Mouse (Mus musculus): ENCODE measurements around the gene Ttc7b. TPM values are rescaled to one million over a fixed set of nuclear protein-coding genes. Genes with fewer than 3 reads are reported as not detected.
A peak's percentile ranks its signal among the peaks of the same experiment; 100 is the strongest.

The Ttc7b gene
- polyA plus RNA-seq, 1 experiment from 2014 or later, result 6.3 TPM

DNA sequence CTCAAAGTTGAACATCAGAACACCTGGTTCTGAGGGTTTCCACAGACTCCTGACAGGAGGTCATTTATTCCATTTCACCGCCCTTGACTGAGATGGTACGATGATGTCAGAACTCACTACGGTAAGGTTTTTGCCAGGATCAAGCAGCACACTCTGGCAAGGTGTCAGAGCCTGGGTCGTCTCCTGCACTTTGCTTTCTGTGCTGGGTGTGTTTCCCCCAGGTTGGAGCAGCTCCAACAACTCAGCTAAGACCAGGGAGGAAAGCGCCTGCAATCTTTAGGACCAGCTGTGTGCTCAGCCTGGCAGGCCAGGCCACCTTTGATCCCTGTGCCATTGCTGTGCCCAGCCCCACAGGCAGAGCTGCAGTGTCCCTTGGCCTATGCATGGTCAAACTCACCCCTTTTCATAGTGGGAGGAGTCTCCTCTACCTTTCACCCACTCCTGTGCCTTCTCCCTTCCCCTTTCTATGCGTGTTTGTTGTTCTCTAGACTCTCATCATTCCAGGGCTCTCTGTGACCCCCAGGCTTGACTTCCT, 98.3 kb downstream of the Ttc7b start:
- no peak overlapping the region for H3K27ac ChIP-seq
- ATAC-seq, result no peak
- WGBS, result 82% methylated on average over 6 of the region's 6 CpGs
- no peaks in the 10 kb centered on the region for H3K9me3 ChIP-seq
- H3K9ac ChIP-seq (replicated peaks), result no peak overlapping the region
- H3K36me3 ChIP-seq, result no peaks in the 10 kb centered on the region
- H3K27me3 ChIP-seq, result no peaks in the 10 kb centered on the region
- H3K4me3 ChIP-seq (replicated peaks), result no peak overlapping the region
- H3K4me2 ChIP-seq (replicated peaks), result no peak overlapping the region
- peaks cover 11% of the 10 kb centered on the region for H3K4me1 ChIP-seq (replicated peaks)

DNA sequence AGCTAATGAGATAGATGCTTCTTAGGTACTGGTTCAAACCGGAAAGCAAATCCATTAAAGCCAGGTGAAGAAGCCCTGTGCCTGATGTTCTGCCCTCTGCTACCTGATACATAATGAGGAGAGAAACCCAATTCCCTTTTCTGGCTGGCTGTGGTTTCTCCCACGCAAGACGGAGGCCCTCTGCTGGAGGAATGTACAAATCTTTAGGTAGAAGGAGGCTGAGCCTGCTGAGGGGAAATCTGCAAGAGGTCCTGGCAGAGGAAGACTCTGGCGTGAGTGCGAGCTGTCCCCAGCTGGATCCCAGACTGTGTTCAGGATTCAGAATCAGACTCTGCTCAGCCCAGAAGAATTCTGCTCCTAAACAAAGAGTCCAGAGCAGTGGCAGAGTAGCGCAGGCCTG, 99.1 kb downstream of the Ttc7b start:
- Histone ChIP-seq H3K36me3 (no peaks in the 10 kb centered on the region), H3K27ac (0 out of 2 replicates have a peak overlapping the region, but pooled peaks have one; percentile 36)

DNA sequence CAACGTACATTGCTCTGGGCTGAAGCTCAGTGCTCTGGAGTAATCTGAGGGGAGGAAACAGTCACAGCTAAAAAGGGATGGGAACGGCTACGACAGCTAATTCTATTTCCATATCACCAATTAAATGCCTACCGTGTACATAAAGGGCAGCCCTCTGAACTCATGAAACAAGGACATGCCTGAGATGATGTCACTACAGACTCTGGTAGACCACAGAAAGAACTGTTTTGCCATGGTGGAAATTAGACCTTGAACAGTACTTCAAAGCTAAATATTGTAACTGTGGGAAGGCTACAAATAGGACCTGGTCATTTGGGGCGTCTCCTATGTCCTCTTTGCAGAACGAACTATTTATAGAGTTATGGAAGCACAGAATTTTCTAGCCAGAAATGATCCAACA, 99.7 kb downstream of the Ttc7b start:
- no peak for ATAC-seq
- H3K27me3 ChIP-seq, result no peaks in the 10 kb centered on the region

More for the DNA sequence above, 99.1 kb downstream of the Ttc7b start:
- 55% methylated on average over 6 of the region's 6 CpGs for WGBS
- Histone ChIP-seq H3K4me2 (replicated peaks) (no peak overlapping the region), H3K4me1 (replicated peaks) (peaks cover 11% of the 10 kb centered on the region), H3K9me3 (no peaks in the 10 kb centered on the region), H3K9ac (replicated peaks) (no peak overlapping the region), H3K27me3 (no peaks in the 10 kb centered on the region), H3K4me3 (replicated peaks) (no peak overlapping the region)
- peak; percentile 66 for ATAC-seq

DNA sequence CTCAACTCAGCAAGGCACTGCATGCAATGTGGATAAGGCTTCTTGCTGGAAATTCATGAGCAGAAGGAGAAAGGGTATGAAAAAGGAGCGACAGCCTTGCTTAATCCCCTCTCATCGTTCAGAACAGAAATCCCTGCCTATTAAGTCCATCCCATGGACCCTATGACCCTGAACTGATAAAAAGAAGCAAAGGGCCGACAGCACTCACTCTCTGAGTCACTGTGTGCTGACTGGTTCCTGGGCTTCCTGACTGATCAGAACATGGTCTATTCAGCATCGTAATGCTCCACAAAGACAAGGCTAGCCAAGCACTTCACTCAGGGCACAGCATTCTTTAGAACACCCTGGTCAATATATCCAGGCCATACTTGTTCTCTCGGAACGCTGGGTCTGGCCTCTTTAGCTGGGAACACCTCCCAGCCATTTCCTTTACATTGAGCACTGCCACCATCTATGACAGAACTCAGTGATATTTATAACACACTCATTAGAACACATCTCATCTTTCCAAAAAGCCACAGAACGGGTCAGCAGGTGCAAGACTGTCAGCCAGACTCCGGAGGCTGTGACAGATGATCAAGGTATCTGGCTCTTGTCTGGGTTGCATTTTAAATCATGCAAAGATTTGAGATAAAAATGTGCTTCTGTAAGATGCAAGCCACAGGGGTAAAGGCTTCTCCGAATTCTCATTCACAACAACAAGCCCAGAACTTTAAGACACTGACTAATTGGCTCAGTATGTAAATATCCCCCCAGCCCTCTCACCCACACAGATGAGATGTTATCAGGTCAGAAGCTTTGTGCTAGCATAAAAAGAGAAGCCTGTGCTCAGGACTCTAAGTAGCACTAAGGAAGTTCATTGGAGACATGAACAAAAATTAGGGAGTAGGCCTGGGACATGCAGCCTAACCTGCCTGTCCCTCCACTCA, 100.4 kb downstream of the Ttc7b start:
- Histone ChIP-seq H3K4me1 (replicated peaks) (peaks cover 11% of the 10 kb centered on the region), H3K36me3 (no peaks in the 10 kb centered on the region), H3K9ac (replicated peaks) (no peak overlapping the region), H3K4me2 (replicated peaks) (no peak overlapping the region), H3K27me3 (no peaks in the 10 kb centered on the region), H3K9me3 (no peaks in the 10 kb centered on the region), H3K27ac (peak overlapping the region; percentile 20; the same call in 1 of the 2 replicates), H3K4me3 (replicated peaks) (no peak overlapping the region)
- ATAC-seq, result peak; percentile 56; the same call in 1 of the 2 replicates
- 58% methylated on average over 9 of the region's 9 CpGs for whole genome bisulfite sequencing

More for the DNA sequence above, 99.7 kb downstream of the Ttc7b start:
- no peak overlapping the region for H3K27ac ChIP-seq
- H3K4me2 ChIP-seq (replicated peaks), result no peak overlapping the region
- no peak overlapping the region for H3K9ac ChIP-seq (replicated peaks)
- 82% methylated on average over 6 of the region's 6 CpGs for WGBS
- H3K9me3 ChIP-seq, result no peaks in the 10 kb centered on the region
- H3K4me1 ChIP-seq (replicated peaks), result peaks cover 11% of the 10 kb centered on the region
- H3K4me3 ChIP-seq (replicated peaks), result no peak overlapping the region
- H3K36me3 ChIP-seq, result no peaks in the 10 kb centered on the region

DNA sequence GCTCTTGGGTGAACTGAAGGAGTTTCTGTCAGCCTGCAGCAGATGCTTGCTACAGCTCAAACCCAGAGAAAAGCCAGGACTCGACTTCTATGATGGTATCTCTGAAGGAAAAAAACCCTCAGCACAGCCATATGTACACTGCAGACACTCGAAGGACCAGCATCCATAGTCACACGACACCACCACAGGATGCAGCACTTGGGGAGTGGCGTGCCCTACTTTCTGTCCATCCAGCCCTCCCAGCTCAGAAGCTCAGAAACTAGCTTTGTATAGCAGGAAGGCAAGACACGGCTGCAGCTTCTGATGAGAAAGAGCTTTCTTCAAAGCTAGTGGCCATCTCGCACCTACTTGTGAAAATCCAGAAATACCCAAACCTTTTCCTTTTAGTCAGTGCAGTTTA, 104.8 kb downstream of the Ttc7b start:
- 84% methylated on average over 6 of the region's 6 CpGs for WGBS
- ATAC-seq, result no peak

DNA sequence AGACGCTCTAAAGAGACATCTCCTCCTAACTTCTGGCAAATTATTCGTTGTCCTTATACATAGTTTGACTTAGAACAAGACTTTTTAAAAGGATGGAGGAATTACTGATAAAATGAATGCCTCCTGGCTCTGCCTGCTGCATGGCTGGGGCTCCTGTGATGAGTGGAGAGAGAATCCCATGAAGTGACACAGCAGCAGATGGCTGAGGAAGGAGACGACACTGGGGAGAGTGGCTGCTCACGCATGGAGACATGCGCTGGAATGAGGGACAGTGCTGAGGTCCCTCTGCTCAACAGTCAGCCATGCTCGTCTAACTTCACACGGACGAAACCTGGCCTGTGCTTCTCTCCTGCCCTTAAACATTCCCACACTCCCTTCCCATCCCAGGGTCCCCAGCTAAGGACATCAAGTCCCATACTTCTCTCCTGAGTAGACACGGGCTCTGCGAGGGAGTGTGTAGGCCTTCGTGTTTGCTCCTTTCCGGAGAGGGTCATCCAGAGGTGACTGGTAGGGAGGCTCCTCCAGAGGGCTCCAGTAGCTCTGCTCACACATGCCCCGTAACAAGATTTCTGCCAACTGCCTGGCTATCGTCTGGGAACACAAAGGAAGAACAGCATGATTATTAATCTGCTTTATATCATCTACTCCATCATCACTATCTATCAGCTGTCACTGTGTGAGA, 105.8 kb downstream of the Ttc7b start:
- H3K4me2 ChIP-seq (replicated peaks), result no peak overlapping the region
- H3K36me3 ChIP-seq, result peaks cover 23% of the 10 kb centered on the region
- H3K27ac ChIP-seq, result no peak overlapping the region
- H3K4me1 ChIP-seq (replicated peaks), result peaks cover 3% of the 10 kb centered on the region; the same call in 1 of the 2 replicates
- no peak overlapping the region for H3K9ac ChIP-seq (replicated peaks)
- WGBS, result 89% methylated on average over 14 of the region's 14 CpGs
- no peaks in the 10 kb centered on the region for H3K9me3 ChIP-seq
- no peaks in the 10 kb centered on the region for H3K27me3 ChIP-seq
- no peak overlapping the region for H3K4me3 ChIP-seq (replicated peaks)
- no peak for ATAC-seq

More for the DNA sequence above, 104.8 kb downstream of the Ttc7b start:
- Histone ChIP-seq H3K4me1 (replicated peaks) (peaks cover 11% of the 10 kb centered on the region), H3K4me3 (replicated peaks) (no peak overlapping the region), H3K4me2 (replicated peaks) (no peak overlapping the region), H3K9me3 (no peaks in the 10 kb centered on the region), H3K9ac (replicated peaks) (no peak overlapping the region), H3K27me3 (no peaks in the 10 kb centered on the region), H3K27ac (no peak overlapping the region), H3K36me3 (peaks cover 23% of the 10 kb centered on the region)

DNA sequence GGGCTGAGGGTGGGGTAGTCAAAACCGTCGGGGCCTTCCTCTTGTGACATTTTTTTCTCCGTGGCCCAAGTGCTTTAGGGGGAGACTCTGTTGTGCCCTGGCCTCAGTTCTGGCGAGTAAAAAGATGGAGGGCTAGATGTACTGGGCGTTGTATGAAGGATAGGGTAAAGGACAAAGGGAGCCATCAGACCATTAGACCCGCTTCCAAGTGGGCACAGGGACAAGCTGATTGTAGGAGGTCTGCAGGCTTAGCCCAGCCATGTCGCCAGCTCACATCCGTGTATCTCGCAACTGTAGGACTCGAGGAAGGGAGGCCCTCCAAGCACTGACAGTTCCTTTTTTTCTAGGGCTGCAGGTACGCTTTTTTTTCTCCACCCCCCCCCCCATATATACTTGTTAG, 111.9 kb downstream of the Ttc7b start:
- no peak for ATAC-seq

DNA sequence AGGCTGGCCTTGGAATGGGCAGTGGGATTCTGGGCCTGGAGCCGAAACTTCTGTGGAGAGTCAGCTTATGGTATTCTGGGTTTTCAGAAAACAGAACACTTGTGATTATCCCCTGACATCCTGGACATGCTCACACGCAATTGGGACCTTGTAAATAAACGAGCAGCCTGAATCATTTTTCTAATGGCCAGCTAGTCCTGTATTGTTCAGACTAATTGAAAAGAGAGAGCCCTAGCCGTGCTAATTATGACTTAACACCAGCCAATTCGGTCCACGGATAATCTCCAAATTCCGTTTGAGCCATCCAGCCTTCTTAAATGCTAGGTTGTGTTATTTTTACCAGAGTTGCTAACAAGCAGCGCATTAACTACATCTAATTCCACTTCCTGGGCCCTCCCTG, 112.5 kb downstream of the Ttc7b start:
- no peak for ATAC-seq
- 0 out of 2 replicates have a peak overlapping the region, but pooled peaks have one; percentile 25 for H3K27ac ChIP-seq

More for the DNA sequence above, 111.9 kb downstream of the Ttc7b start:
- Histone ChIP-seq H3K4me2 (replicated peaks) (no peak overlapping the region), H3K4me1 (replicated peaks) (peaks cover 19% of the 10 kb centered on the region), H3K9ac (replicated peaks) (no peak overlapping the region), H3K36me3 (peaks cover 10% of the 10 kb centered on the region), H3K27me3 (no peaks in the 10 kb centered on the region), H3K4me3 (replicated peaks) (no peak overlapping the region), H3K27ac (no peak overlapping the region), H3K9me3 (no peaks in the 10 kb centered on the region)
- 84% methylated on average over 11 of the region's 11 CpGs for WGBS

DNA sequence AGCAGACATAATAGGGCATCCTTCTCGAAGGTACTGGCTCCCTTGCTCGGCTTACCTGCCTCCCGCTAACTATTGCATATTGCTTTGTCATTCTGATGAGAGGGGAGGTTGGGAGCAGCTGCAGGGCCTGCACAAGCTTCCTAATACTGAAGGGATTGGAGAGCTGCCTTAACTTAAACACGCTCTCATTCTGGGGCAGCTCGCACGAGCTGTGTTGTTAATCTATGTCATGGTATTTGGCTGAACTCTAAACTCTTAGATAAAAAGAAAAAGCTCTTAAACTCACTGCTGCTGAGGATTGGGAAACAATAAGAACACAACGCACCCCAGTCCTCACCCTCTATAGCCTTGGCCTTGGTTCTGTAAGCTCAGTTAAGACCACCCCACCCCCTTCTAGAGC, 113.3 kb downstream of the Ttc7b start:
- H3K36me3 ChIP-seq, result peaks cover 12% of the 10 kb centered on the region
- ATAC-seq, result peak; percentile 75; the same call in 1 of the 2 replicates
- 23% methylated on average over 7 of the region's 7 CpGs for WGBS
- no peak overlapping the region for H3K9ac ChIP-seq (replicated peaks)
- peaks cover 19% of the 10 kb centered on the region for H3K4me1 ChIP-seq (replicated peaks)
- peak overlapping the region; percentile 49; the same call in 1 of the 2 replicates for H3K27ac ChIP-seq
- no peak overlapping the region for H3K4me3 ChIP-seq (replicated peaks)
- H3K4me2 ChIP-seq (replicated peaks), result no peak overlapping the region
- no peaks in the 10 kb centered on the region for H3K27me3 ChIP-seq
- H3K9me3 ChIP-seq, result no peaks in the 10 kb centered on the region

More for the DNA sequence above, 112.5 kb downstream of the Ttc7b start:
- H3K9ac ChIP-seq (replicated peaks), result no peak overlapping the region
- H3K36me3 ChIP-seq, result peaks cover 11% of the 10 kb centered on the region
- peaks cover 19% of the 10 kb centered on the region for H3K4me1 ChIP-seq (replicated peaks)
- H3K4me3 ChIP-seq (replicated peaks), result no peak overlapping the region
- no peaks in the 10 kb centered on the region for H3K27me3 ChIP-seq
- no peak overlapping the region for H3K4me2 ChIP-seq (replicated peaks)
- WGBS, result 54% methylated on average over 8 of the region's 8 CpGs
- H3K9me3 ChIP-seq, result no peaks in the 10 kb centered on the region

DNA sequence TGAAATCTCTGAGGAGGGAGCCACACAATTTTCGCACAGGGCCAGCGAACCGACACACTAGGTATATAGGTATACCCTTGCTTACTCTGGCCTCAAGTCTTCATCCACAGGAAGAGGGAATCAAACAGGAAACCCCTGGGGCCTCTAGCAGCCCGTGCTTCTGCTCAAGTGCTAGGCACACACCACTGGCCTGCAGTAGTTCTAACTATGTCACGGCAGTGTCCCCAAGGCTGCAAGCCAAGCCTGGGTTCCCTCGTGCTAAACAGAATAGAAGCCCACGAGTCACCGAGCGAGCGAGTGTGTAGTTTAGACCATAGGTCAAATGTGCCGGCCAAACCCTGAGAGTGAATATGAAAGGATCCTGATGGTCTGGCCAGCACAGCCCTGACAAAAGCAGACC, 114.5 kb downstream of the Ttc7b start:
- Histone ChIP-seq H3K36me3 (peaks cover 22% of the 10 kb centered on the region), H3K27me3 (no peaks in the 10 kb centered on the region), H3K9me3 (no peaks in the 10 kb centered on the region), H3K4me1 (replicated peaks) (peaks cover 19% of the 10 kb centered on the region), H3K4me2 (replicated peaks) (no peak overlapping the region), H3K27ac (no peak overlapping the region), H3K4me3 (replicated peaks) (no peak overlapping the region), H3K9ac (replicated peaks) (no peak overlapping the region)
- WGBS, result 84% methylated on average over 11 of the region's 11 CpGs
- ATAC-seq, result no peak

DNA sequence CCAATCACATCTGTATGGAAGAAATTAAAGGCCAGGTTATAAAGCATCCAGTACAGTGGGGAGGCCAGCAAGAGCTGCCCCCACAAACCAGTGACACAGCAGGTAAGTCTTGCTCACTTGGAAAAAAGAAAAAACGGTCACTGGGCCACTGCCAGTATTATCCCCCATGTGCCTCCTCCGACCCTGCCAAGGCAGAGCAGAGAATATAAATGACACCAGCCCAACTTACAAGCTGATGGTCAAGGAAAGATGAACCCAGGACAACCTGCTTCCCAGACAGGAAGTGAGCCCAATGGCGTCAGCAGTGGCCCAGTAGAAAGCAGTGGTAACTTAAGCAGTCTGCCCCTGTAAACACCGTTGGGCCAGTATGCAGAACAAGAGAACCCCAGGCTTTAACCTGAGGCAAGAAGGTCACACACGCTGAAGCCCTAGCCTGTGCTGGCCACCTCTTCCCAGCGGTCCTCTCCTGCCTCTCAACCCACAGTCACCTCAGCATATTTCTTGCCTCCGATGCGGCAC, 115.1 kb downstream of the Ttc7b start:
- Histone ChIP-seq H3K9me3 (no peaks in the 10 kb centered on the region), H3K4me1 (replicated peaks) (peaks cover 19% of the 10 kb centered on the region), H3K27me3 (no peaks in the 10 kb centered on the region), H3K9ac (replicated peaks) (no peak overlapping the region), H3K27ac (no peak overlapping the region), H3K4me2 (replicated peaks) (no peak overlapping the region), H3K4me3 (replicated peaks) (no peak overlapping the region), H3K36me3 (peaks cover 27% of the 10 kb centered on the region)
- ATAC-seq, result no peak
- 90% methylated on average over 8 of the region's 8 CpGs for WGBS

DNA sequence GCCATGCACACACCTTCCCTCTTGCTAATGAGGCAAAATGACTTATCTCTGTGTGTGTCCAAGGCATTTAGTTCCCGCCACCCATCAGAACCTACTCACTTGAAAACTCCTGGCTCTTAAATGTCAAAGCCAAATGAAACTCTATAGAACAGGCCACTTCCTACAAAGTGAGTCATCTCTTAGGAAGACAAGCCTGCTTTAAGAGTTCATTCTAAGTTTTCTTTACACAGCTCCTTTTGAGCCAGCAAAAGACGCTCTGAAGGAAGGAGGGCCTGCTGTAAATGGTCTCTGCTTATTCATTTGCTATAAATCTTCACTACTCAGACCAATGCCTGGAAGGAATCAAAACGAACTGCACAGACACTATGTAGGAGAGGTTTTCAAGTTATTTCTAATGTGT, 116.2 kb downstream of the Ttc7b start:
- peaks cover 32% of the 10 kb centered on the region for H3K36me3 ChIP-seq
- H3K27me3 ChIP-seq, result no peaks in the 10 kb centered on the region
- no peak for ATAC-seq
- no peak overlapping the region for H3K9ac ChIP-seq (replicated peaks)
- H3K27ac ChIP-seq, result no peak overlapping the region
- 87% methylated on average over 3 of the region's 3 CpGs for whole genome bisulfite sequencing
- no peaks in the 10 kb centered on the region for H3K9me3 ChIP-seq
- H3K4me1 ChIP-seq (replicated peaks), result peaks cover 19% of the 10 kb centered on the region
- no peak overlapping the region for H3K4me2 ChIP-seq (replicated peaks)
- no peak overlapping the region for H3K4me3 ChIP-seq (replicated peaks)
